Mouse (Mus musculus) neural tube, embryonic 13.5 days (tissue): ENCODE measurements at regions not wholly inside any gene's neighbourhood (a gene's known extent, or its start where the extent isn't known, plus 50 kb on each side); places are given as distances from the start of the nearest gene placed in this dataset.
"Not testable (repeated sequence)": the region's sequence is repeated elsewhere in the genome, so short reads cannot be mapped to it uniquely, and the experiment has no call there.

ENCODE experiments used
- ATAC-seq: fragments of 200-750 bp; cut with Nextera tagmentation; 2 replicates; pipeline ENCODE4 v1.8.0; 2017; ENCODE audit warnings: low read depth, mild to moderate bottlenecking, moderate TSS enrichment, moderate library complexity
- H3K27ac ChIP-seq: fragments of 300-500 bp; sonication (generic); replicated peaks from 2 replicates; pipeline ENCODE4 v1.5.1; 2015; ENCODE audit warnings: moderate library complexity, mild to moderate bottlenecking, inconsistent platforms
- H3K27me3 ChIP-seq: fragments of 300-500 bp; sonication (generic); 2 replicates; pipeline ENCODE4 v1.6.1; 2015; ENCODE audit warnings: mild to moderate bottlenecking, inconsistent platforms
- H3K36me3 ChIP-seq: fragments of 300-500 bp; sonication (generic); 2 replicates; pipeline ENCODE4 v1.6.1; 2015; ENCODE audit warnings: mild to moderate bottlenecking, inconsistent platforms
- H3K4me1 ChIP-seq: fragments of 300-500 bp; sonication (generic); replicated peaks from 2 replicates; pipeline ENCODE4 v1.6.1; 2015; ENCODE audit warnings: inconsistent platforms
- H3K4me2 ChIP-seq: fragments of 300-500 bp; sonication (generic); 2 replicates; pipeline ENCODE4 v1.6.1; 2015; ENCODE audit warnings: inconsistent platforms, mild to moderate bottlenecking, moderate library complexity
- H3K4me3 ChIP-seq: fragments of 300-500 bp; sonication (generic); 2 replicates; pipeline ENCODE4 v1.5.1; 2015; ENCODE audit warnings: mild to moderate bottlenecking, inconsistent platforms
- H3K9ac ChIP-seq: fragments of 300-500 bp; sonication (generic); 2 replicates; pipeline ENCODE4 v1.6.1; 2015; ENCODE audit warnings: moderate library complexity, mild to moderate bottlenecking, inconsistent platforms
- H3K9me3 ChIP-seq: fragments of 300-500 bp; sonication (generic); 2 replicates; pipeline ENCODE4 v1.6.1; 2016; ENCODE audit warnings: inconsistent platforms
- WGBS: fragments of 180-500 bp; shearing (Covaris S2); methylation state at CpG from one replicate; pipeline ENCODE4 v1.1.7; 2015; 5-methylcytosine and 5-hydroxymethylcytosine counted together

DNA sequence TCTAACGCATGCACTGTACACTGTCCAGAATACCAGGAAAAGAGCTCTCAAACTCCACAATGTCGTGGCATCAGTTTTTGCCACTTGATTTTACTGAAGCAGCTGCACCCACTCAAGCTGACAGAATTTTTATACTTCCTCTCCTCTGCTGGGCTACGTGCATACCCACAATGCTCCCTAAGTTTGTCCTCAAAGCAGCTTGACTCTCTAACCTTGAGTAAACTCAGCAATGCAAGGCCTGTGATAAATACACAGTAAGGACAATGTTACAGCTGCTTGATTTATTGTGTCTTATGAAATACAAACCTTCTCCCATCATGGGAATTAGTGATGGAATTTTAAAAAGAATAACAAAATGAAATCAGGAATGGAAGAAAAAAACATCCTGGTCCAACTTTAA is 129.7 kb downstream of the Trmt11 start:
- no peak overlapping the region for H3K9ac ChIP-seq
- H3K27me3 ChIP-seq = no peaks in the 10 kb centered on the region
- no peak for ATAC-seq
- no peak overlapping the region for H3K4me2 ChIP-seq
- 83% methylated on average over 3 of the region's 3 CpGs for WGBS
- no peak overlapping the region for H3K4me3 ChIP-seq
- no peak overlapping the region for H3K27ac ChIP-seq
- no peaks in the 10 kb centered on the region for H3K9me3 ChIP-seq
- no peaks in the 10 kb centered on the region for H3K4me1 ChIP-seq
- H3K36me3 ChIP-seq = no peaks in the 10 kb centered on the region

DNA sequence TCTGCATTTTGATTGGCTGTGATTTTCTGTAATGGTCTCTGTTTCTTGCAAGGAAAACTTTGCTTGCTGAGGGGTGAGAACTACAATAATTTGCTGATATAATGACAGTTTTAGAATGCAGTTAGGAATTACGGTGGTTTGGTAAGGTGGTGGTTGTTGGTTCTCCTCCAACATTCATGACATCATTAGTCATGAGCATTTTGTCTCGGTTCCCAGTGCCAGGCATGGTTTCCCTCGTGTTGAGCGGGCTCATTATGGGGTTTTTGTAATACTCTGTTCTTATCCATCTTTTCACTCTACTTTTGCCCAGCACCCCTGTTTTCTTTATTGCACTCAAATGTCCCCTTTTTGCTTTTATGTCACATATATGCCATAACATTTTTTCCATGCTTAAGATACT is 149.9 kb downstream of the Trmt11 start:
- Histone ChIP-seq H3K4me2 (no peak overlapping the region), H3K36me3 (no peaks in the 10 kb centered on the region), H3K9me3 (no peaks in the 10 kb centered on the region), H3K4me3 (no peak overlapping the region), H3K9ac (no peak overlapping the region), H3K4me1 (no peaks in the 10 kb centered on the region), H3K27ac (no peak overlapping the region), H3K27me3 (no peaks in the 10 kb centered on the region)
- WGBS = 91% methylated on average over 4 of the region's 4 CpGs
- no peak for ATAC-seq

DNA sequence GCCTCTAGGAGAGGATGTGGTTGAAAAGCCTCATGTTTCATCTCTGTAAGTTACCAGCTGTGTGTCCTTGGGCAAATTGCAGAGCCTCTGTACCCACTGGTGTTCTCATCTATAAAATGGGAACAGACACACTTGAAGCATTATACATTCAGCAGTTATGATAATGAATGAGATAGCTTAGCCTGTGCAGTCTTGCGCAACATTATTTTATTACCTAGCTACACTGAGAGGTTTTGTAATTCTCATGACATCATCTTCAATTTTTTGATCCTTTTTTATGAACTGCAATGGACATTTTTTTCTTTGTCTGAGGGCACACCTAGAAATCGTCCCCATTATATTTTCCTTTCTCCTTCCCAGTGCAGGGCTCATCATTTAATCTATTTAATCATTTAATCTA is 153.5 kb downstream of the Trmt11 start:
- no peak for ATAC-seq
- H3K36me3 ChIP-seq = no peaks in the 10 kb centered on the region
- H3K4me2 ChIP-seq = no peak overlapping the region
- peaks cover 5% of the 10 kb centered on the region; the same call in 1 of the 2 replicates for H3K27me3 ChIP-seq
- no peaks in the 10 kb centered on the region for H3K4me1 ChIP-seq
- no peak overlapping the region for H3K27ac ChIP-seq
- no peaks in the 10 kb centered on the region for H3K9me3 ChIP-seq
- 87% methylated on average over 2 of the region's 2 CpGs for WGBS
- no peak overlapping the region for H3K4me3 ChIP-seq
- no peak overlapping the region for H3K9ac ChIP-seq

DNA sequence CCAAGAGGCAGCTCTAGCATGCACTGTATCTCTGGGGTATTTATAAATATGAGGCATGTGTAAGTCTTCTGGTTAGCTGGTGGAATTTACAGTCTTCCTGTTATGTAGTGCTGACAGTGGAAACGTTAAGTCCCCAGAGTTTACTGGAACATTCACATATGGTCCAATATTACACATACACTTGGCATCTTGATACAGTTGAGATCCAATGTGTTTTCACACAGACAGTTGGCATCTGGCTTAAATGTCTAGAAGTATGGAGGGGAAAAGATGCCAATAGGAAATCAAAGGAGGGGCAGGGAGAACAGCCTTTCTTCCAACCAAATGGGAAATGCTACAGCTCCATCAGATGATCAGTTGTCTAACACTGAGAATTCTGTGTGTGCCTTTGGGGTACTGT is 154.0 kb downstream of the Trmt11 start:
- Histone ChIP-seq H3K36me3 (no peaks in the 10 kb centered on the region), H3K9ac (no peak overlapping the region), H3K4me1 (no peaks in the 10 kb centered on the region), H3K9me3 (no peaks in the 10 kb centered on the region), H3K27me3 (peaks cover 10% of the 10 kb centered on the region), H3K4me3 (no peak overlapping the region), H3K27ac (no peak overlapping the region), H3K4me2 (no peak overlapping the region)
- WGBS = 76% methylated on average over 1 of the region's 1 CpGs
- no peak for ATAC-seq

DNA sequence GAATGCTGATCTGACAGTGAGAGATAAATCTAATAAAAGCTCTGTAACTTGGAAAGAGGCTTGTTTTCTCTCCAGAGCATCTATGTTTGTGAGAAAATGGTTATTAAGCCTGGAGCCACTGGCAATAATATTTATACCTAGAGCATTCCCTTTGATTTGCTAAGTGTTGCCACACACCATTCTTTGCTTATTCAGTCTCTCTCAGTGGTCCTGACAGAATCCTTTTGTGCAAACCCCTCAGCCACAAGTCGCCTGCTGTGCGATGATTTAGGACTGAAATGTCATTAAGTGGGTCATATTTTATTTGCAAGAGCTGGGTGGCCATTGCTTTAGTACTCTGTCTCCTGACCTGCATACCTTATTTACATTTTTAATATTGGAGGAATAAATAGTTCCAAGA is 160.7 kb downstream of the Trmt11 start:
- Histone ChIP-seq H3K4me3 (no peak overlapping the region), H3K9ac (no peak overlapping the region), H3K4me2 (no peak overlapping the region), H3K9me3 (no peaks in the 10 kb centered on the region), H3K27ac (no peak overlapping the region; the same call in 1 of the 2 replicates), H3K27me3 (peaks cover 40% of the 10 kb centered on the region), H3K36me3 (no peaks in the 10 kb centered on the region), H3K4me1 (peaks cover 6% of the 10 kb centered on the region; the same call in 1 of the 2 replicates)
- WGBS = 9% methylated on average over 2 of the region's 2 CpGs
- no peak; the same call in 1 of the 2 replicates for ATAC-seq

DNA sequence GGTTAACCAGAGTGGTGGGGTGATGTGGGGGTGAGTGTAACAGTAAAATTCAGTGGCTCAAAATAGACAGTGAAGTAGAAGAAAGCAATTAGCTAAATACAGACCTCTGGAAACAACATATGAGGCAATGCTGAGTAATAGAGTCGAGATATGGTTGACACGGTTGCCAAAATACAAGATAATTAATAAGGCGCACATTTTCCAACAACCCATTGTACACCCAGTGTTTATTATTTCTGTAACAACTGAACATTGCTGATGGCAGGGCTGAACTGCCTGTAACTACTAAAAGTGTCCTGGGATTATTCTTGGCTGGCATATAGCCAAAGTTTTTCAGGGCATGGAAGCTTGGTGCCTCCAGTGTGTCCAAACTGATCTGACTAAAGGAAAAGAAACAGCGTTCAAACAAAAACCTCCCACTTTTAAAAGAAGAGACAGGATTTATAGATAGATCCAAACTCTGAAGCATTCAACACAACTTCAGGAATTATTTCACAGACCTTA is 174.1 kb downstream of the Trmt11 start:
- Histone ChIP-seq H3K9me3 (no peaks in the 10 kb centered on the region), H3K9ac (no peak overlapping the region), H3K4me3 (no peak overlapping the region), H3K27me3 (peaks cover 26% of the 10 kb centered on the region), H3K27ac (no peak overlapping the region), H3K4me2 (no peak overlapping the region), H3K36me3 (no peaks in the 10 kb centered on the region), H3K4me1 (no peaks in the 10 kb centered on the region)
- ATAC-seq = no peak
- 75% methylated on average over 4 of the region's 4 CpGs for whole genome bisulfite sequencing

DNA sequence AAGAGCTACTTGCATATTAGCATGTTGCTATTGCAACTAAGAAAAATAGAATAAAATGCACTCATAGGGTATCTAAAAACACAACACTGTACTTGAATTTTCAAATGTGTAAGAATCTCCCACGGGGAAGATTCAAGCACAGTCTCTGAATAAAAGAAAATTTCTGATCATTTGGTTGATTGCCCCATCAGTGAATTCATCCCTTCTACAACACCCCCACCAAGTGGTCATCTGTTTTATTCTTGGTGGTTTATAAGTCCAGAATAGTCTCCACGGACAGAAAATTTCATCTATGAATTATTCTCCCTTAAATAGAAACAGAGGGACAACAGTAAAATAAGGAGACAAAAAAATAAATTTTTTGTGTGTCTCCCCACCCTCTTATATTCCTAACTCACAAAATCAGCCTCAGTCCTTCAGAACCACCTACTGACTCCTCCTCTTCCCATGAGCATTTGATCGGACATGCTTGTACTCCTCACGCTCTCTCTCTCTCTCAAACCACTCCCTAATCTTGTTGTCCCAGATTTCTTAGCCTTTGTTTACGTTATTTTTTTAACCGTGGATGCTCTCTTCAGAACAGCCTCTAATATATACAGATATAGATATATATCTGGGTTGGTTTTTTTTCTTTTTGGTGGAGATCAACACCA is 181.0 kb downstream of the Trmt11 start:
- no peak for ATAC-seq

DNA sequence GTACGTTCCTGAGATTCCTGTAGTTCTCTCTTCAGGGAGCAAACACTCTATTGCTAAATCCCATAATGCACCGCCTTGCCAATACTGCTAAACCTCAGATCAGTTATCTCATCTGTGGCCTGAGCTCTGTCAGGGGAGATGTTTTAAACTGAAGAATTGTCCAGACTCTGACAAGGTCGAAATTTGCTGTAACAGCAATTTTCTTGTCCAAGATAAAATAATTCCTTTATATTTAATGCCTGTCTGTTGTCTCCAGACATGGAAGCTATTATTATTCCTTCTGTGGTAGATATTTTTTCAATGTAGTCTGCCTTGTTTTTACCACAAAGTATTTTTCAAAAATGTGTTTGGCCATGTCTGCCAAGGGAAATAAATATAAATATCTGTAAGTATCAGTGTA is 184.2 kb downstream of the Trmt11 start:
- Histone ChIP-seq H3K9ac (no peak overlapping the region), H3K27ac (no peak overlapping the region), H3K27me3 (peaks cover 74% of the 10 kb centered on the region), H3K4me3 (no peak overlapping the region), H3K4me2 (no peak overlapping the region), H3K4me1 (no peaks in the 10 kb centered on the region), H3K9me3 (no peaks in the 10 kb centered on the region), H3K36me3 (no peaks in the 10 kb centered on the region)
- WGBS = 67% methylated on average over 3 of the region's 3 CpGs
- no peak for ATAC-seq

More for the DNA sequence above, 181.0 kb downstream of the Trmt11 start:
- H3K36me3 ChIP-seq = no peaks in the 10 kb centered on the region
- H3K27me3 ChIP-seq = peaks cover 70% of the 10 kb centered on the region
- no peak overlapping the region for H3K27ac ChIP-seq
- no peak overlapping the region for H3K4me2 ChIP-seq
- H3K4me1 ChIP-seq = no peaks in the 10 kb centered on the region
- WGBS = 61% methylated on average over 6 of the region's 6 CpGs
- no peaks in the 10 kb centered on the region for H3K9me3 ChIP-seq
- H3K4me3 ChIP-seq = no peak overlapping the region
- no peak overlapping the region for H3K9ac ChIP-seq

DNA sequence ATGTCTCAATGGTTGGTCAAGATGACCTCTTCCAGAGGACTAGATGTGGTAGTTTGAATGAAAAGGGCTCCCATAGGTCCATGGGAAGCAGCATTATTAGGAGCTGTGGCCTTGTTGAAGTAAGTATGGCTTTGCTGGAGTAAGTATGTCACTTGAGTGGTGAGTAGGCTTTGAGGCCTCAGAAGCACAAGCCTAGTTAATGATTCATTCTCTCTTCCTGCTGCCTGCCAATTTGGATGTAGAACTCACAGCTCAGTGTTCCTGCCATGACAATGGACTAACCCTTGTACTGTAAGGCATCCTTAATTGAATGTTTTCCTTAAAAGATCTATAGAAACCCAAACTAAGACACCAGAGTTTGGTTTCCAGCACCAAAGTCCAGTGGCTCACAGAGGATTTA is 188.8 kb downstream of the Trmt11 start:
- ATAC-seq = no peak
- H3K27me3 ChIP-seq = peaks cover 67% of the 10 kb centered on the region

DNA sequence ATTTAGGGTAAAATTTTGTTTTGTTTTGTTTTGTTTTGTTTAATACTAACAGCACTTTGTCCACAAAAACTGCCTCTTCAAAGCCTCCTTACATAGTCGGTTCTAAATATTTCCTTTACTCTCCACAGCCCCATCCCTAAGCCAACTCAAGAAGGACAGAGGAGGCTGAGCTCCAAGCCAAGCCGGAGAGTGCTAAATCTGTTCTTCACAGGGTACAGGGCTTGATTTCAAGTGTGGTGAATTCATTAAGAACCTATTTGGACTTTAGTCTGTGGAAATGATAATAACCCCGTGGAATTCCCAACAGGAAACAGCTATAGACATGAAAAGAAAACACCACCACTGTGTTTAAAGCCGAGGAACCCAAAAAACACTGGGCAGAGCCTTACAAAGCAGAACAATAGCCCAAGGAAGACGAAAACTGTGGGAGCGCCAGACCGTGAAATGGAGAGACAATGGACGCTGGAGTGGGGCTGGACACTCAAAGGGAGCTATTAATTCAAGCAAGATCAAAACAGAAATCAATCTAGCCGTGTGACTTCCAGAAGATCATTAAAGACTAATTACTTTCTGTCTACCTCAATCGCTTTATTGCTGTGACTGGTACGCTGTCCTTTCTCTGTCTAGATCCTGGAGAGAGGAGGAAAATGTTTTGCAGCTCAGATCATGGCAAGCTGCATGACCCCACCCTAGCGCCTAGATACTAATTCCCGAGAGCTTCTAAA is 194.7 kb downstream of the Trmt11 start:
- 6% methylated on average over 13 of the region's 13 CpGs for WGBS

More for the DNA sequence above, 188.8 kb downstream of the Trmt11 start:
- no peak overlapping the region for H3K27ac ChIP-seq
- H3K4me3 ChIP-seq = no peak overlapping the region
- H3K9me3 ChIP-seq = no peaks in the 10 kb centered on the region
- no peaks in the 10 kb centered on the region for H3K4me1 ChIP-seq
- H3K36me3 ChIP-seq = no peaks in the 10 kb centered on the region
- no peak overlapping the region for H3K4me2 ChIP-seq
- no peak overlapping the region for H3K9ac ChIP-seq

DNA sequence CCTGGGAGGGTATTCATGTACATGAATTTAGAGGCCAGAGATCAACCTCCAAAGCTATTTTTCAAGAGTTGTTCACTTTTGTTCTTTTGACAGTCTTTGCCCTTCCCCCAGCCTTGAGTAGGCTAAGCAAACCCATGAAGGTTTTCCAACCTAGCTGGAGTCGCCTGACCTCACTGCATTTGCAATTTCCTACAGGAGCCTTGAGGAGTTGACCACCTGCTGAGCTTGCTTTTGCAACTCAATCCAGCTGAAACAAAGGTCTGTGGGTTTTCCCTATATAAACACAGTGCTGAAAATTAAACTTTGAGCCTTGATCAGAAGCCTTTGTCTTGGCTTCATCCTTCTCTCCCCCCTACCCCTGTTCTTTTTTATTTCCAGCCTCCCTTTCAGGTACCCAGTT is 170.2 kb upstream of the Cenpw start:
- Histone ChIP-seq H3K4me2 (no peak overlapping the region), H3K36me3 (no peaks in the 10 kb centered on the region), H3K9ac (no peak overlapping the region), H3K4me3 (no peak overlapping the region), H3K27ac (no peak overlapping the region), H3K4me1 (no peaks in the 10 kb centered on the region), H3K9me3 (no peaks in the 10 kb centered on the region), H3K27me3 (no peaks in the 10 kb centered on the region)
- no peak for ATAC-seq
- WGBS = 23% methylated on average over 1 of the region's 1 CpGs

More for the DNA sequence above, 194.7 kb downstream of the Trmt11 start:
- peak overlapping the region; percentile 43 for H3K4me2 ChIP-seq
- H3K27ac ChIP-seq = no peak overlapping the region
- peak overlapping the region; percentile 9 for H3K4me3 ChIP-seq
- H3K9me3 ChIP-seq = no peaks in the 10 kb centered on the region
- peaks cover 61% of the 10 kb centered on the region for H3K27me3 ChIP-seq
- peaks cover 9% of the 10 kb centered on the region for H3K4me1 ChIP-seq
- ATAC-seq = peak; percentile 92
- H3K9ac ChIP-seq = peak overlapping the region; percentile 31; the same call in 1 of the 2 replicates
- H3K36me3 ChIP-seq = no peaks in the 10 kb centered on the region

DNA sequence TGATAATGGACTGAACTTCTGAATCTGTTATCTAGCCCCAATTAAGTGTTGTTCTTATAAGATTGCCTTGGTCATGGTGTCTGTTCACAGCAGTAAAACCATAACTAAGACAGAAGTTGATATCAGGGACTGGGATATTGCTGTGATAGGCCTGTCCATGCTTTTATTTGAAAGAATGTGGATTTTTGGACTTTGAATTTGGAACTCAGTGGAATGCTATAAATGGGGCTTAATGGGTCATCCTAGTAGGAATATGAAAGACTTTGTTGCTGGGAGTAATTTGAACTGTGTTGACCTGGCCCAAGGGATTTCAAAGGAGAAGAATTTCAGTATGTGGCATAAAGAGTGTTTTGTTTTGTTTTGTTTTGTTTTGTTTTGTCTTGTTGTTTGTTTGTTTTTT is 160.5 kb upstream of the Cenpw start:
- not testable (repeated sequence) for H3K9me3 ChIP-seq, H3K4me1 ChIP-seq, ATAC-seq, H3K4me3 ChIP-seq, H3K9ac ChIP-seq, H3K4me2 ChIP-seq, H3K27ac ChIP-seq, H3K27me3 ChIP-seq, H3K36me3 ChIP-seq
